Mouse (Mus musculus) retina, postnatal 1 day (tissue): Measurements from ENCODE around the gene Ccdc34.
A peak's percentile ranks its signal among the peaks of the same experiment; 100 is the strongest.

ENCODE experiments used
- DNase-seq: peaks from one replicate; pipeline ENCODE4 v3.0.0-alpha.2; 2012

The Ccdc34 gene

GRCm38 (mm10) chr2:110017616-110018505 lies at the start of gene Ccdc34:
TSS of gene Ccdc34 (plus strand) at chr2:110017817.
- DNase-seq = peak; percentile 97

DNA sequence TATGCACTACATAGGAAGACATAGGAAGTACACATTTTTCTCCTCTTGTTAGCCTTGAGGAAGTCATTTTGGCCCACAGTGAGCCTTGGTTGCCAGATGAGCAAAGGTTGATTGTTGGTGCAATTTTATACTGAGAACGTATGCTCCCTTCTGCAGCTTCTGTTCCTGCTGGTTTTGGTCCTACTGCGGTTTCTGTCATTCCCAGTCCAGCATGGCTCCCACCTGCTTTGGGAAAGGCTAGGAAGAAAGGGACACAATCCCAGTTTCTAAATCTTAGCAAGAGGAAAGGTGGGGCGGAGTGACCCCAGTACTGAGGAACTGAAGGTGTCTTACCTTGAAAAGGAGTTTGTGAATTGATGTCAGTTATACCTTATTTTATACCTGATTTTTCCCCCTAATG lies 48.2 kb upstream of the Ccdc34 start:
- no peak for DNase-seq

GRCm38 (mm10) chr2:109969926-109970532 lies 47.6 kb upstream of the Ccdc34 start:
- peak; percentile 10 for DNase-seq

DNA sequence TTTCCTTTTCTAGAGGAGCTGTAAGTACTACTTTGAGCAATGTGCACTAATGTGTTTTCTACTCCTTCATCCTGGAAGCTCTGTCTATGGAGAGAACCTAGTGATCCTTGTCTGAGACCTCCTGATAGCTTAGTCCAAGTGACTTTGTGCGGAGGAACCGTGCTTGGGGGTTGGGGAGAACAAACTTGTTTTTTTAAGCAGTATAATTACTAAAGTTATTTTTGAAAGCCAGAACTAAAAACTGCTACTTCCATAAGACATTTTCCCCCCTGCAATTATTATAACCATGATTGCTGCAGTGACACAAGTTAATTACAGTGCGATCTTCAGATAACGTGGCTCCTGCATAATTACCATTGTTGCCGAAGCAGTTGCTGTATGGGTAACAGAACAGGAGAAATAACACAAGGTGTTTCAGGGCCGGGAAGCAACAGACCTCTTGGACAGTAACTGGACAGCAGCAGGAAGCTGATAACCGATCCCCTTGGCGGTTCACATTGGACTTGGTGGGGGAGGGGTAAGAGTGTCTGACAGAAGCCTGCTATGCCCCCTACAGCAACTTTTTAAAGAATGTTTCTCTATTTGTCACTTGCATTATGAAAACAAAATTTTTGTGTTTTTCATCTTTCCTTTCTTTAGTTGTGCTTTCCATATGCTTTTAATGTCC lies 46.7 kb upstream of the Ccdc34 start:
- DNase-seq = peak; percentile 43

GRCm38 (mm10) chr2:109972310-109972709 lies 45.3 kb upstream of the Ccdc34 start:
- no peak for DNase-seq

DNA sequence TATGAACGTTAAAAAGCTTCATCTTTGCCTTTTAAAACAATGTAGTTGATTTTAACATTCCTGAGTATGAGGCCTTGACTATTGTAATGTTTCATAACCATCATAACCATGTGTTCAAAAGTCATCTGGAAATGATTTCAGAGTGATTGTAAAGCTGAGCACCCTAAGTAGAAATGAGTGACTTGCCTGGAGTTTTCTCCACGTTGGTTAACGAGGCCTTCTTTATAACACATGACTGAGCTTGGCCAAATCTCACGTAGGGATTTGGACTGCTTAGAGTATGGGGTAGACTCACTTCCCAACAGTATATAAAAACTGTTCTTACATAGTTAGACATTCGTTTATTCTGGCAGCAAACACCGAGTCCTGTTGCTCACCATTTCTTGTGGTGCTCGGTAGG lies 44.7 kb upstream of the Ccdc34 start:
- DNase-seq = no peak

GRCm38 (mm10) chr2:109974807-109975206 lies 42.8 kb upstream of the Ccdc34 start:
- no peak for DNase-seq

DNA sequence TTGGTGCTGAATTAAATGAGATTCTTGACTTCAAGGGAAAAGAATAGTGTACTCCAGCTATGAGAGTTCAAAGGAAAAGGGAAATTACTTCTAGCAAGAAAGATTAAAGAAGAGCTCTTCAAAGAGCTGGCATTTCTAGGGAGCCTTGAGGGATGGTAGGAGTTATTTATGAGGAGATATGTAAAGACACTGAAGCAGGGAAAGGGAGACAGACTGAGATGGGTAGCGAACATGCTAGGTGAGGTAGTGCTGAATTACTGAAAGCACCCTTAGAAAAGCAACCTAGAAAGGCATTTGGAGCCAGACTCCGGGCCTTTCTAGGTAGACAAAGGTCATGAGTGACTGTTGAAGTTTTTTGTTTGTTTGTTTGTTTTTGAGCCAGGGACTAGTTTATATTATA lies 41.4 kb upstream of the Ccdc34 start:
- no peak for DNase-seq

DNA sequence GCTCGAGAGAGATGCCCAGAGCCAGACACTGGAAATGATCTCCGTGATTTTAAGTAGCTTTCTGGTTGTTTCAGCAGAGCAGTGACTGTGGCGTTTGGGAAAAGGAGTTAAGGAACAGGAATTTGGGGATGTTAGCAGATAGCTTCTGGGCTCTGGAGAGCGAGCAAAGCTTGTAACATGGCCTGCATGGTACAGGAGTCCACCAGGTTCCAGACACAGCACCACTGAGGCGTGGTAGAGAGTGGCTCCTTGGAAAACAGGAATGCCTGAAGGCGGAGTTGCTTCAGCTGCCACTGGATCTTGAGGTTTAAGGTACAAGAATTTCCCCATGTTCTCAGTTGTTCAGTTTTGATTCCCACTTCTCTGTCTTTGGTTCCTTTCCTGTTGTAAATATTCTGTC lies 40.3 kb upstream of the Ccdc34 start:
- no peak for DNase-seq

DNA sequence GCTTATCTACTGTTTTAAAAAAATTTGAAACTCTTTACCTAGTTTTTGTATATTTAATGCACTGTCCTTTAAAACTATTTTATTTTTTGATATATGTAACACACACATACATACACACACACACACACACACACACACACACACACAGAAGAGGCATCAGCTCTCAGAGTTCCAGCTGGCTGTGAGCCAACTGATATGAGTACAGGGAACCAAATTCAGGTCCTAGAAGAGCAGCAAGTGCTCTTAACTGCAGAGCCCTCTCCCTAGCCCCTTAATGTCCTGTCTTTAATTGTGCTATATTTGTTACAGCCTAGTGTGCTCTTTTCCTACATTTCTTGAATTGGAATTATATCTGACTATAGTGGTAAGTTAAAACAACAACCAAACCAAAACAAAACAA lies 38.4 kb upstream of the Ccdc34 start:
- peak; percentile 50 for DNase-seq

DNA sequence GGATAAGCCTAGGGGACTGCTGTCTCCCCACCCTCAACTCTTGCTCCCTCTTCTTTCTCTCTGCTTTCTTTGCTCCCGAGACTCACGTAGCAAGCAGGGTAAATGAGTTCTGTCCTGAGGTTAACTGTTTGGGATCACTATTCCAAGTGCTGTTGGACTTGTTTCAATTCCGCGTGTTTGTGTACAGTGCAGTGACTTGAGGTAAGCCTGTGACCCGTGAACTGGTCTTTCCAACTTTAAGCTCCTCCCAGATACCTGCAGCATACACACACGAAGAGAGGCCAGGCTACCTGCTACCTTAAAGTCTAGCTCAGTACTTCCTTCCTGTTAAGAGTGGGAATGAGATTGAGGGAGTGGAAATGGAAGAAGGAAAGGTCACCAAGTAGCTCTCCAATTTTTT lies 34.2 kb upstream of the Ccdc34 start:
- no peak for DNase-seq

GRCm38 (mm10) chr2:109984930-109985329 lies 32.7 kb upstream of the Ccdc34 start:
- no peak for DNase-seq

GRCm38 (mm10) chr2:109985560-109985959 lies 32.1 kb upstream of the Ccdc34 start:
- peak; percentile 25 for DNase-seq

DNA sequence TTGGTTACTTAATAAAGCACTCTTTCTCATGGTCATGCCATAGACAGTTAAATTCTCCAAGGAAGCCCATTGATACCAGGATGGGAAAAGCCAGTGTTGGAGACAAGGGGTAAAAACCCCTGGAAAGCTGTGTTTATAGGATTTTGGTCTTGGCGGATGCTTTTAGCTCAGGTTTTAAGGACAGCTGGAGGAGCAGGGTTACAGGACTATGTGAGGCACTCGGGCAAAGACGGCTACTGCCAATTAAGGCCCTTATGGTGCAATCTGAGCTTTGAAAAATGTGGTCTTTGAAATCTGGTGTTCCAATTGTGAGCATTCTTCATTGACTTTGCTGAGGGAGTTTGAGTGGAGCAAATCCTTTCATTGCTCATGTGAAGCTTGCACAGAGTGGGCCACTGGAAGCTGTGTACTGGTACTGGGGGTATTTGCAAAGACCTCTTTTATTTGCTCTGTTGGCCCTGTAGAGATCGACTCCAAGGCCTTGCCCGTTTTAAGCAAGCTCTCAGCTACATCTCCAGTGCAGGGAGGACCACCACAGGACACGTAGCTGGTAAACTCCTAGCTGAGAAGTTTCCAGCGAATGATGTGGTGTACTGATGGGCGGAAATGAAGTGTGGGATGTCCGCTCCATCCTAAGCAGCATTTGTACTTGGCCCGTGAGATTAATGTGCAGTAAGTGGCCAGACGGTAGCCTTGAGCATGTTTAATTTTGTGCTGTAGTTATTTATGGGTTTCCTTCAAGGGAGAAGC lies 31.4 kb upstream of the Ccdc34 start:
- no peak for DNase-seq

DNA sequence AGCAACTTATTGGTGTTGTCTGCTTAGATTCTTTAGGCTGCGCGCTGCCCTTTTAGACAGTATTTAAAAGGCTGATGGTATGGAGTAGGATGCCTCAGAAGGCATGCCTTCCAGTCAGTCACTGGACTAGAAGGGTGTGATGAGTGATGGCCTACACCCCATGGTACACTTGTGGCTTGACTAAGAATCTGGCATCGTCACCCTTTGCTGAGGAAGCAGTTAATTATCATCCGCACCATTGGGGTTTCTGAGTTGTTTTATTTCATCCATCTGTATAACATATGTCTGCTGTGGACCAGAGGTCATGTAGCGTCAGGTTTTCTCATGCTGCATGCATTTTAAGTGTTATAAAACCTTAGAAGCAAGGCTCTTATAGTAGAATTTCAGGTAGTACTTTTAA lies 29.7 kb upstream of the Ccdc34 start:
- no peak for DNase-seq

- peak; percentile 64 for DNase-seq
These were observed 28.4 kb upstream of the Ccdc34 start for GRCm38 (mm10) chr2:109989196-109989595.

GRCm38 (mm10) chr2:109989679-109990473 lies 27.7 kb upstream of the Ccdc34 start:
- DNase-seq = peak; percentile 45

GRCm38 (mm10) chr2:109991754-109992153 lies 25.9 kb upstream of the Ccdc34 start:
- no peak for DNase-seq

- no peak for DNase-seq
These were observed 25.1 kb upstream of the Ccdc34 start for GRCm38 (mm10) chr2:109992448-109993073.

DNA sequence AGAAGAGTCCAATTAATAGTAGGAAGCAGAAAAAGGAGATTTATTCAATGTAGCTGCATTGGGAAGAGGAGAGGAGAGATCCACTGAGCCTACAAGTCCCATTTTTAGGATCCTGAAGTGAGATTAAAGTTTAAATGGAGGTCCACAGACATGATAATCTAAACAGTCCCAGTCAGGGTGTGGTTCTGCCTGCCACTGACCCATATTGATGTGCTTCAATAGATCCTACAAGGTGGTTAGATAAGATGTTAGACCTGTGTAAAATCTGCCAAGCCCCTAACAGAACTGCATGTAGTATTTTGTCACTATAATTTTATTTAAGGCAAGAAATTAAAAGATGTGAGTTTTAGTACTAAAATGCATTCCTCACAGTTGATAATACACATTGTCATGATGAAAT lies 24.2 kb upstream of the Ccdc34 start:
- no peak for DNase-seq

DNA sequence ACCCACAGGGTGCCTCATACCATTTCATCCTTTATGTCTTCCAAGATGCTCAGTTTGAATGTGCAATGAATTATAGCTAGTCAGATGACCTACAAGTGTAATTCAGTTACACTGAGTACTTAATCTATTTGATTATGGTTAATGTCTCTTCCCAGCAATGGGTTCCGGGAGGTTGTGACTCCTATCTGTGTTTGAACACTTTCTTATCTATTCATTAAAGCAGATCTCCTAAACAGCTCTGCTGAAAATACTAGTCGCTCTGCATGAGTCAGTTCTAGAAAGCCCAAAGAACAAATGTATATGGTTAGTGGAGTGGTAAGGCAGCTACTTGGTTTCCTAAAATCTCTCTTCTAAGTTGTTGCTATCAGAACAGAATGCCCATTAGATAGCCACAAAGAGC lies 22.6 kb upstream of the Ccdc34 start:
- no peak for DNase-seq

GRCm38 (mm10) chr2:109996411-109996810 lies 21.2 kb upstream of the Ccdc34 start:
- DNase-seq = no peak
